Mouse (Mus musculus): ENCODE data around the gene Dyx1c1. TPM values are rescaled to one million over a fixed set of nuclear protein-coding genes. Genes with fewer than 3 reads are reported as not detected.

Dyx1c1 gene
- total RNA-seq, 2 experiments from 2014 or later, result 0.32 to 0.88 TPM

- DNase-seq, result no peak
Observed at GRCm38 (mm10) chr9:72974734-72975133, 16.1 kb downstream of the Dyx1c1 start.

DNA sequence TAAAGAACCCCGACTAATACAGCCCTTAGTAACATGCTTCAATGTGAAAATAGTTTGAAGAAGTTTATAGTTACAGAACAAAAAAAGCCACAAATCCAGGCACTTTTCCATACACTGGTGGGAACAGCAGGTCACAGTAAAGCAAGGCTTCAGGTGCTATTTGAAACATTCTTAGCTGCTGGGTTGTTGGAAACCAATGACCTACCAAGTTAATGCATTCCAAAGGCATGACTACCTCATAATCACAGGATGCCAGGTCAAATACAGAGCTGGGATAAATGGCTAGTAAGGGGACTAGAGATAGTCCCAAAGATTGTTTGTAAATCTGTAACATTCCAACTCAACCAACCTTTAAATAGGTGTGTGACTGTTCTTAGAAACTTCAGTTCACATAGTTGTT is 16.7 kb downstream of the Dyx1c1 start:
- no peak for DNase-seq

GRCm38 (mm10) chr9:72983066-72983465 is 24.5 kb downstream of the Dyx1c1 start:
- no peak for DNase-seq

- DNase-seq, result peak; percentile 96
Observed at GRCm38 (mm10) chr9:72985250-72986220, 26.9 kb downstream of the Dyx1c1 start, which contains the start of the genes Ccpg1os and Ccpg1. Ccpg1os (minus strand) TSS chr9:72985382. Ccpg1 (plus strand) TSS chr9:72985429.

GRCm38 (mm10) chr9:72987703-72988102 is 29.1 kb downstream of the Dyx1c1 start:
- no peak for DNase-seq

DNA sequence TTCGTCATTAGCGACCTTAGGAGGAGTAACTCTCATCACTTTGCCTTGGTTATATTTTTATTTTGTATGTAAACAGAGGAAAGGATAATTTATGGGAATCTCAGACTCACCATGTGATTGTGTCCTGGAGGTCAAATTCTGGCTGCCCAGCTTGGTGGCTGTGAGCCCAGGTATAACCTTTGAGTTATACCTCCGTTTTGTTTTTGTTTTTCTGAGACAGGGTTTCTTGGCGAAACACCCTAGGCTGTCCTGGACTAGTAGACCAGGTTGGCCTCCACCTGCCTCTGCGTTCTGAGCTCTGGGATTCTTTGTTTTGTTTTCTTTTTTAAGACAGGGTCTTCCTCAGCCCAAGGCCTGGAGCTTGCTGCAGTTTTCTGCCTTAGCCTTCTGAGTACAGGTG is 30.1 kb downstream of the Dyx1c1 start:
- no peak for DNase-seq

DNA sequence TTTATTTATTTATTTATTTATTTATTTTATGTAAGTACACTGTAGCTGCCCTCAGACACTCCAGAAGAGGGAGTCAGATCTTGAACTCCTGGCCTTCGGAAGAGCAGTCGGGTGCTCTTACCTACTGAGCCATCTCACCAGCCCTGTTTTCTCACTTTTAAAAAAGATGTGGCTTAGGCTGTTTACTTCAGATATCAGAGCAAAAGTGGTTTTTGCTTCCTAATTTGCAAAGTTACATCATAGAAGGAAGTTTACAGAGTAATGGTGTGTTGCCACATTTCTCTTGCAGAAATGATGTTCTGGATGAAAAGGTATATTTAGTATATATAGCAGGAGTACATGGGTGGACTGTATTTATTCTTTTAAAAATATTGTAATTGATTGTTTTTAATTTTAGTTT is 32.8 kb downstream of the Dyx1c1 start:
- DNase-seq, result no peak

GRCm38 (mm10) chr9:72992576-72992975 is 34.0 kb downstream of the Dyx1c1 start:
- DNase-seq, result no peak

- DNase-seq, result no peak
Observed at GRCm38 (mm10) chr9:72996167-72996566, 37.6 kb downstream of the Dyx1c1 start.

DNA sequence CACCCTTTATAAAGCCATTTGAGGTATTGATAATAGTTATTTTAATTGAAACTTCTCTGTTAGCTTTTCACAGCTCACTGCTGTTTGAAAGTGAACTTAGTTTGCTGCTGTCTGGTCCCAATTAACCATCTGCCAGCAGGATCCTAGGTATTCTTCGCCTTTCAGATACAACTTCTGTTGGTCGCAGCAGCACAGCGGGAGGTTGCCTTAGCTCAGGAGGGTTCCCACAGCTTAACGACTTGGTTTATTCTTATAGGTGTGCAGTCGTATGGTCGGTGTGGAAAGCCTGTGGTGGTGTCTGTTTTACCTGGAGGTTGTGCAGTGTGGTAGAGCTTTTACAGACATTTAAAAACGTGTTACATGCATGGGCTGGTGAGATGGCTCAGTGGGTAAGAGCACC is 38.2 kb downstream of the Dyx1c1 start:
- no peak for DNase-seq

DNA sequence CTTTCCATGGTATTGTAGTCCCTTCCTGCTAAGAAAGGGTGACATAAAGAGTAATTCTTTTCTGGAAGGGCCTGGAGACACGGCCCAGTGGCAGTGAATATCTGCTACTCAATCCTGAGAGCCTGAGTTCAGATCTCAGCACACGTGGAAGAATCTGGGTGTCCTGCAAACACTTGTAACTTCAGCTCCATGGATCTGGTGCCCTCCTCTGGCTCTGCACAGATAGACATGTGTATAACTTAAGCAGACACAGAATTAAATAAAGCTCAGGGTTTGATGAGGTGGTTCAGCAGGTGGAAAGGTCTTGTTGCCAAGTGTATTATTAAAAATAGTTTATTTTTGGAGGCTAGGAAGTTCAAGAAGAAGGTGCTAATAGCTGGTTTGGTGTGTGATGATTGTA is 41.9 kb downstream of the Dyx1c1 start:
- no peak for DNase-seq

DNA sequence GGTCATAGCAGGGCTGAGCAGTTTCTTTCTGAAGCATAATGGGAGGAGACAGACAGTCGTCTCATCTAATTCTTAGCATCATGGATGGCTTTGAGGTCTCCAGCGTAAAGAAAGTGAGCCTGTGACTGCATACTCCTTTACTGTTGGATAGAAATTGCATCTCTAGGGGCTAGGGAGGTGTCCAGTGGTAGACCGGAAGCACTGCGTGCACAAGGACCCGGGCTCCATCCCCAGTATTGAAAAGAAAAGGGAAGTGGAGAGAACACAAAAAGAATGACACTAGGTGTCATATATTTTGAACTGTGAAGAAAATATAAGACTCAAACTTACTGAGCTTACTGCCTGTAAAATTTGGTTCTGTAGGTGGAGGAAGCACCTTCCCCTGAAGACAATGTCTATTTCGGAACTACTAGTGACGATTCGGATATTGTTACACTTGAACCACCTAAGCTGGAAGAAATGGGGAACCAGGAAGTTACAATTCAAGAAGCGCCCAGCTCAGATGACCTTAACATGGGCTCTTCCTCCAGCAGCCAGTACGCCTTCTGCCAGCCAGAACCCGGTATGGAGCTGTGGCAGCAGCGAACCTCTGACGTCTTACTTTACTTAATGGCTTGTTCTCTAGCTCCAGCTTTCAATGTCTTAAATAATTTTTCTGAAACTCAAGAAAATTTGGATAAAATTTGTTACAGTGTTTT is 42.9 kb downstream of the Dyx1c1 start:
- no peak for DNase-seq

DNA sequence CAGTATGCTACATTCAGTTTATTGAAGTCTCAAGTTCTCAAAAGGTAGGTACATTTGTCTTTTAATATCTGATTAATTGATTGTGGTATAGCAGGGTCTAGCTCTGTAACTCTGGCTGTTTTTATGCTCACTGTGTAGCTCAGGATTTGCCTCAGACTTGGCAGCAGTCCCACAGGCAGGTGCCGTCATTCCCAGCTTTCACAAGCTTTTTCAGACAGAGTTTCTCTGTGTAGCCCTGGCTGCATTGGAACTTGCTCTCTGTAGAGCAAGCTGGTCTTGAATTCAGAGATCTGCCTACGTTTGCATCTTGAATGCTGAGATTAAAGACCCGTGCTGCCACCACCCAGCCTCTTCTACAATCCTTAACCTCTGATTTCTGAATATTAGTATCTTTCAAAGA is 43.6 kb downstream of the Dyx1c1 start:
- DNase-seq, result no peak

DNA sequence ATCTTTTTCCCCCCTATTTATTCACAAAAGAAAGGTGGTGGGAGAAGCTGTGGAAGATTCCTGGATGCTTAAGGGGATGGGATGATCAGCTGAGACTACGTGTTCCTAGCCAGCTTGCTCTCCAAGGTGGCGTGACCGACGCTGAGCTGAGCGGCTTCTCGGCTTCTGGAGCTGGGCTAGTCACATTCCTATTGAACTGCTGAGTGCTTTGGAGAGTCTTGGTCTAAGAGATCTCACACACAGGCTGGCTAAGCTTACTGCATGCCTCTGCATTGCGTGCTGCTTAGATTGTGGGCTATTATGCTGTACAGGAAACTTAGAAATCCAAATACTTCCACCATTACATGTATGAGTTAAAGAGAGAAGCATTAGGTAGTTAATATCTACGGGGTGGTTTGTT is 45.5 kb downstream of the Dyx1c1 start:
- DNase-seq, result no peak

DNA sequence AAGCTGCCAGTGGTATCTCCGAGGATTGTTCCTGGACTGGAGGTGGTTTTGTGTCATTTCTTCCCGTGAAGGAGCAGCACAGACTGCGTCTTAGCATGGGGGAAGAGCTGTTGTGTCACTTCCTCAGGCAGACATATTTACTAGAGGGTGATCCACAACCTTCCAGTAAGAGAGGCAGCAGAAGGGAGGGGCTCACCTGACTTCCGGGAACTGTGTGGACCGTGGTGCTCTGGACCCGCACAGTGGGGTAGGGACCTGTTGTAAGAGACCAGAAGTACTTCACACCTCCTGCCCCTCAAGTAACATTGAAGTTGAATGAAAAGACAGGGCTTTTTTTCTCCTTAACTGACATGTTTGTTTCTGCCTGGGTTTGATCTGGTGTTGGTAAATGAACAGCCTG is 46.5 kb downstream of the Dyx1c1 start:
- DNase-seq, result no peak

DNA sequence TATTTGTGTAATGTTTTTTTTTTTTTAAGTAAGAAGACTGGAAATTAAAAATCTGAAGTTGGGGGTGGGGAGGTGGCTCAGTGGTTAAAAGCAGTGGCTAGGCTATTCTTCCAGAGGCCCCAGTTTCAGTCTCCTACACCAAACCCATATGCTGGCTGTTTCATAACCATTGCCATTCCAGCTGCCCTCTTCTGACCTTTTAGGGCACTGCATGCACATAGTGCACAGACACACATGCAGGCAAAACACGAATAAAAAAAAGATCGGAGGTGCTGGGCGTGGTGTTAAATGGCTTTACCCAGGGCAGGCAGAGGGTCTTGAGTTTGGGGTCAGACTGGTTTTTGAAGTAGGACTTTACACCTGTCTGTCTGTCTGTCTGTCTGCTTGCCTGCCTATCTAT is 47.6 kb downstream of the Dyx1c1 start:
- DNase-seq, result peak; percentile 12

DNA sequence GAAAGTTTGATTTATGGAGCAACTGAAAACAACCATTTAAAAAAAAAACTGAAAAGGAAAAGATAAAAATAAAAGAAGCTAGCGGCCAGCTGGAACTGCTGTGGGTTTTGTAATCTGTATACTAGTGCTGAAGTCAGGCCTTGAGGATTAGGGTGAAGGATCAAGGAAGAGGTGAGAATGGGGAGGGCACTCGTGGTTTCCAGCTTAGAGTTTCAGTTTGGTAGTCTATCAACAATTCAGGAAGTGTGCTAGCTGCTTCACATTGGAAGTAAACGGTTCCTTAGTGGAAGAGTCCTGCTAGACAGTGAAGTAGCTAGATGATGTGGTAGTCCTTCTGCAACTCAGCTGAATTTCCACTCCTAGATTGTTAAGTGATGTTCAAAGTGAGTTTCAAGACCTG is 49.8 kb downstream of the Dyx1c1 start:
- no peak for DNase-seq

DNA sequence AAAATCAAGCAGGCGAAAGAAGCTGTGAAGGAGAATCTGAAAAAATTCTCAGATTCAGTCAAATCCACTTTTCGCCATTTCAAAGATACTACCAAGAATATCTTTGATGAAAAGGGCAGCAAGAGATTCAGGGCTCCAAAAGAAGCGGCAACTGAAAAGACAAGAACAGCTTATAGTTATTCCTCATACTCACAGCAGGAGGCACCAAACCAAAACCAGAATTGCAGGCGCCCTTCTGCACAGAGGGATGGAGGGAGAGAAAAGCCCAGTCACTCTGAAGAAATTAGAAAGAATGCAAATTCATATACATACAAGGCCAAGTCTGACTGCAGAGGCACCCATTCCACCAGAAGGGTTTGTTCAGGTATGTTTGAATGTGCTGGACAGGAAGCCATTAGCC is 54.0 kb downstream of the Dyx1c1 start:
- no peak for DNase-seq

- no peak for DNase-seq
Observed at GRCm38 (mm10) chr9:73014724-73015123, 56.1 kb downstream of the Dyx1c1 start.

DNA sequence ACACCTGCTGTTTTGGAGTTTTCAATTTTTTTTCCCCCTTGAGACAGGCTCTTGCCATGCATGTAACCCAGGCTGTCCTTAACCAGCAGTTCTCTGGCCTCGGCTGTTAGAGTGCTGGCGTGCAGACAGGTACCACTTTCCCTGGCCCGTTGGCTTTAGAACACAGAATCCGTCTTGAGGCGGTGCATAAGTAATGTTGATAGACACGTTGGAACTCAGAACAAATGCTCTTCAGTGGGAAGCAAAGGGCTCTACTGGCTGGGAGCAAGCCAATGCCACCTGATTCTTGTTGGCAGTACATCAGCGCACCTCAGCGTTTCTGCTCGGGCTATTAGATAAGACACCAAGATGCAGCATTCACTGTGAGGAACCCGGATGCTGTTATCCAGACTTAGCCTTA is 61.3 kb downstream of the Dyx1c1 start:
- no peak for DNase-seq

GRCm38 (mm10) chr9:73020566-73021097 is 62.0 kb downstream of the Dyx1c1 start:
- no peak for DNase-seq
